Mouse (Mus musculus) retina, adult 2 months (tissue): Measurements from ENCODE around the gene Akt2.

Experiments used
- DNase-seq: peaks from one replicate; pipeline ENCODE4 v3.0.0-alpha.2; 2012; ENCODE audit warnings: low read depth, low spot score

The Akt2 gene

GRCm38 (mm10) chr7:27591266-27592216 is at the start of gene Akt2:
TSS of gene Akt2 (plus strand) at chr7:27591552.
- peak; percentile 97 for DNase-seq

- DNase-seq: no peak
Measured at GRCm38 (mm10) chr7:27541922-27542321, 49.4 kb upstream of the Akt2 start.

GRCm38 (mm10) chr7:27542392-27543033 is 48.8 kb upstream of the Akt2 start:
- no peak for DNase-seq

GRCm38 (mm10) chr7:27543065-27543464 is 48.3 kb upstream of the Akt2 start:
- no peak for DNase-seq

- DNase-seq: no peak
Measured at GRCm38 (mm10) chr7:27543851-27544250, 47.5 kb upstream of the Akt2 start.

- no peak for DNase-seq
Measured at GRCm38 (mm10) chr7:27544675-27545370, 46.5 kb upstream of the Akt2 start.

GRCm38 (mm10) chr7:27549597-27549996 is 41.8 kb upstream of the Akt2 start:
- no peak for DNase-seq

- no peak for DNase-seq
Measured at GRCm38 (mm10) chr7:27552070-27552469, 39.3 kb upstream of the Akt2 start.

GRCm38 (mm10) chr7:27552931-27553513 is 38.3 kb upstream of the Akt2 start, which contains the start of the genes Pld3 and 2310022A10Rik:
TSS of gene Pld3 (minus strand) at chr7:27553218.
TSS of gene 2310022A10Rik (plus strand) at chr7:27553233.
- DNase-seq: peak; percentile 93

- no peak for DNase-seq
Measured at GRCm38 (mm10) chr7:27560291-27560887, 31.0 kb upstream of the Akt2 start.

GRCm38 (mm10) chr7:27560978-27561377 is 30.4 kb upstream of the Akt2 start:
- DNase-seq: no peak

GRCm38 (mm10) chr7:27569580-27570224 is 21.6 kb upstream of the Akt2 start:
- no peak for DNase-seq

- no peak for DNase-seq
Measured at GRCm38 (mm10) chr7:27572133-27572532, 19.2 kb upstream of the Akt2 start.

- no peak for DNase-seq
Measured at GRCm38 (mm10) chr7:27574124-27574880, 17.1 kb upstream of the Akt2 start.

GRCm38 (mm10) chr7:27576914-27577313 is 14.4 kb upstream of the Akt2 start:
- no peak for DNase-seq

- no peak for DNase-seq
Measured at GRCm38 (mm10) chr7:27577589-27577988, 13.8 kb upstream of the Akt2 start.

- no peak for DNase-seq
Measured at GRCm38 (mm10) chr7:27578465-27578864, 12.9 kb upstream of the Akt2 start.

- no peak for DNase-seq
Measured at GRCm38 (mm10) chr7:27580380-27581174, 10.8 kb upstream of the Akt2 start.

- no peak for DNase-seq
Measured at GRCm38 (mm10) chr7:27586861-27587260, 4.5 kb upstream of the Akt2 start.
